Comparison of ENCODE assay signal across 23 mouse cellular contexts in genomic region chr11:76896360-76896759, GRCm38 (mm10). TPM values are rescaled to one million over a fixed set of nuclear protein-coding genes. Genes with fewer than 3 reads are reported as not detected.
DNase-seq lines count a peak whose midpoint lies in the region; ATAC-seq and TF ChIP-seq lines count a peak whose summit lies in the region.
"Had no signal": no experiment of that assay in that cellular context is flagged by ENCODE, and none has a peak within 500 bp of the region (broad histone marks: within the 10 kb centered on the region; RNA-seq: fewer than 3 reads in every experiment).

No protein-coding gene starts in this region.

- H3K4me1 ChIP-seq in kidney, embryonic 14.5 days (ENCODE audit: control insufficient read depth, insufficient read depth, low read length), result peaks cover 37% of the 10 kb centered on the region
- peaks cover 27% of the 10 kb centered on the region for H3K4me1 ChIP-seq in stomach, embryonic 14.5 days (ENCODE audit: control insufficient read depth, insufficient read depth, low read length)
- peaks cover 9% of the 10 kb centered on the region; the same call in 1 of the 2 replicates for H3K4me1 ChIP-seq in stomach, postnatal 0 days (replicated peaks; ENCODE audit: control insufficient read depth, insufficient read depth)
- H3K4me1 ChIP-seq in midbrain, embryonic 10.5 days, result peaks cover 17% of the 10 kb centered on the region
- H3K4me1 ChIP-seq: hindbrain, embryonic 12.5 days had no signal

- 38% methylated on average over 6 of the region's 6 CpGs for WGBS in kidney, embryonic 14.5 days
- WGBS in stomach, embryonic 14.5 days, result 30% methylated on average over 6 of the region's 6 CpGs
- WGBS in stomach, postnatal 0 days, result 30% methylated on average over 6 of the region's 6 CpGs
- WGBS in midbrain, embryonic 10.5 days, result 79% methylated on average over 6 of the region's 6 CpGs

- no peaks in the 10 kb centered on the region for H3K36me3 ChIP-seq in kidney, embryonic 14.5 days (ENCODE audit: control insufficient read depth, insufficient read depth, low read length)
- no peaks in the 10 kb centered on the region for H3K36me3 ChIP-seq in stomach, embryonic 14.5 days (ENCODE audit: control insufficient read depth, insufficient read depth, low read length)
- no peaks in the 10 kb centered on the region for H3K36me3 ChIP-seq in stomach, postnatal 0 days (ENCODE audit: control insufficient read depth, insufficient read depth, low read length)
- H3K36me3 ChIP-seq in midbrain, embryonic 10.5 days, result no peaks in the 10 kb centered on the region
- H3K36me3 ChIP-seq: embryonic facial prominence, embryonic 10.5 days; heart, embryonic 10.5 days; hindbrain, embryonic 12.5 days; liver, embryonic 13.5 days; stomach, embryonic 15.5 days had no signal

- no peaks in the 10 kb centered on the region for H3K9me3 ChIP-seq in kidney, embryonic 14.5 days (ENCODE audit: control insufficient read depth, low read length)
- H3K9me3 ChIP-seq in stomach, embryonic 14.5 days (ENCODE audit: control insufficient read depth, low read depth, low read length), result no peaks in the 10 kb centered on the region
- H3K9me3 ChIP-seq in stomach, postnatal 0 days (ENCODE audit: control insufficient read depth, low read length), result no peaks in the 10 kb centered on the region
- no peaks in the 10 kb centered on the region for H3K9me3 ChIP-seq in midbrain, embryonic 10.5 days (replicated peaks)
- H3K9me3 ChIP-seq: embryonic facial prominence, embryonic 10.5 days; heart, embryonic 10.5 days; hindbrain, embryonic 12.5 days; liver, embryonic 13.5 days; stomach, embryonic 15.5 days had no signal

- TF ChIP-seq EP300 in stomach, postnatal 0 days (optimal IDR thresholded peaks at IDR 0.05), result no peak

- no peak for DNase-seq in kidney, postnatal 36 days
- DNase-seq in stomach, postnatal 0 days (ENCODE audit: low spot score), result no peak
- DNase-seq in lung, postnatal 14 days, result peak; percentile 35
- DNase-seq in midbrain, embryonic 10.5 days (ENCODE audit: low spot score), result no peak
- DNase-seq: adrenal gland, adult 2 months; cerebellum, adult 2 months; cerebellum, postnatal 36 days; gastrocnemius, postnatal 36 days; heart, postnatal 14 days; liver, embryonic 13.5 days; midbrain, embryonic 14.5 days had no signal

- no peak overlapping the region for H3K9ac ChIP-seq in kidney, embryonic 14.5 days (ENCODE audit: low read depth, low read length)
- H3K9ac ChIP-seq in stomach, embryonic 14.5 days (replicated peaks; ENCODE audit: low read depth, low read length), result no peak overlapping the region
- no peak overlapping the region for H3K9ac ChIP-seq in stomach, postnatal 0 days (ENCODE audit: low read length)
- H3K9ac ChIP-seq: hindbrain, embryonic 12.5 days; liver, embryonic 13.5 days; stomach, embryonic 15.5 days had no signal

- H3K4me3 ChIP-seq in kidney, embryonic 14.5 days (ENCODE audit: low read length), result no peak overlapping the region
- no peak overlapping the region for H3K4me3 ChIP-seq in stomach, embryonic 14.5 days (ENCODE audit: low read depth, low read length)
- H3K4me3 ChIP-seq in stomach, postnatal 0 days (ENCODE audit: low read depth, low read length), result no peak overlapping the region
- H3K4me3 ChIP-seq in midbrain, embryonic 10.5 days, result no peak overlapping the region
- H3K4me3 ChIP-seq: embryonic facial prominence, embryonic 10.5 days; heart, embryonic 10.5 days; hindbrain, embryonic 12.5 days; liver, embryonic 13.5 days; stomach, embryonic 15.5 days had no signal

- ATAC-seq in kidney, embryonic 14.5 days (ENCODE audit: low FRiP score, low TSS enrichment), result no peak
- ATAC-seq in stomach, embryonic 14.5 days (ENCODE audit: insufficient number of reproducible peaks, insufficient read depth, low FRiP score, low read depth), result no peak
- ATAC-seq in stomach, postnatal 0 days (ENCODE audit: low FRiP score, low TSS enrichment), result no peak
- ATAC-seq in CD4-positive, CD25-positive, alpha-beta regulatory T cell, adult 4 months, result no peak
- ATAC-seq: forebrain, embryonic 14.5 days had no signal

- no peak overlapping the region for H3K4me2 ChIP-seq in kidney, embryonic 14.5 days (replicated peaks; ENCODE audit: low read depth, low read length)
- no peak overlapping the region for H3K4me2 ChIP-seq in stomach, embryonic 14.5 days (replicated peaks; ENCODE audit: low read depth, low read length)
- H3K4me2 ChIP-seq in stomach, postnatal 0 days (replicated peaks; ENCODE audit: low read depth), result no peak overlapping the region
- H3K4me2 ChIP-seq: hindbrain, embryonic 12.5 days; liver, embryonic 13.5 days; stomach, embryonic 15.5 days had no signal

- H3K27me3 ChIP-seq in kidney, embryonic 14.5 days (ENCODE audit: control insufficient read depth, insufficient read depth, low read length), result no peaks in the 10 kb centered on the region
- H3K27me3 ChIP-seq in stomach, embryonic 14.5 days (ENCODE audit: control insufficient read depth, insufficient read depth, low read length), result no peaks in the 10 kb centered on the region
- no peaks in the 10 kb centered on the region for H3K27me3 ChIP-seq in stomach, postnatal 0 days (ENCODE audit: control insufficient read depth, insufficient read depth, low read length)
- H3K27me3 ChIP-seq in midbrain, embryonic 10.5 days (ENCODE audit: low read depth, poor library complexity, severe bottlenecking), result no peaks in the 10 kb centered on the region
- H3K27me3 ChIP-seq: hindbrain, embryonic 12.5 days; liver, embryonic 13.5 days; stomach, embryonic 15.5 days had no signal

- TF ChIP-seq CTCF in stomach, postnatal 0 days (IDR thresholded peaks at IDR 0.05; ENCODE audit: low read depth), result no peak

- H3K27ac ChIP-seq in kidney, embryonic 14.5 days (ENCODE audit: low read depth, low read length), result peak overlapping the region; percentile 44; the same call in 1 of the 2 replicates
- peak overlapping the region; percentile 2; the same call in 1 of the 2 replicates for H3K27ac ChIP-seq in stomach, embryonic 14.5 days (ENCODE audit: low read length)
- H3K27ac ChIP-seq in stomach, postnatal 0 days (replicated peaks), result no peak overlapping the region
- H3K27ac ChIP-seq in midbrain, embryonic 10.5 days (replicated peaks), result no peak overlapping the region
- H3K27ac ChIP-seq: embryonic facial prominence, embryonic 10.5 days; heart, embryonic 10.5 days; hindbrain, embryonic 12.5 days; liver, embryonic 13.5 days; stomach, embryonic 15.5 days had no signal

RNA-seq across cellular contexts. Expression of gene Tmigd1, which starts 5.6 kb away (rescaled TPM):
- polyA plus RNA-seq in kidney, embryonic 14.5 days (2014; fragmentation: Nextera tagmentation; extraction: Ambion mirVana), result 0.74 and 0.89 TPM in 2 replicates
- polyA plus RNA-seq in stomach, embryonic 14.5 days (2014; fragmentation: Nextera tagmentation; extraction: Ambion mirVana), result not detected in 2 replicates
- polyA plus RNA-seq in stomach, postnatal 0 days (2015; fragmentation: Nextera tagmentation; extraction: Ambion mirVana), result 1.7 and 1.9 TPM in 2 replicates
- polyA plus RNA-seq in CD4-positive, CD25-positive, alpha-beta regulatory T cell, adult 4 months (2017; shearing (Covaris generic)), result under 1 TPM in 1 of 2 experiments, not detected in 1; 0.65 TPM
- 0.09 TPM in 1 of 2 replicates, not detected in the other for polyA plus RNA-seq in midbrain, embryonic 10.5 days (2016; fragmentation: Nextera tagmentation; extraction: Ambion mirVana)
- polyA plus RNA-seq: adrenal gland, adult 2 months; C2C12; cerebellum, adult 2 months; embryonic facial prominence, embryonic 10.5 days; forebrain, embryonic 14.5 days; limb, embryonic 11.5 days; liver, embryonic 13.5 days; neural tube, embryonic 14.5 days; spleen, adult 2 months had no signal

RNA-seq across cellular contexts. Expression of gene Blmh, which starts 28.2 kb away (rescaled TPM):
- 136 and 160 TPM in 2 replicates for polyA plus RNA-seq in kidney, embryonic 14.5 days (2014; fragmentation: Nextera tagmentation; extraction: Ambion mirVana)
- polyA plus RNA-seq in stomach, embryonic 14.5 days (2014; fragmentation: Nextera tagmentation; extraction: Ambion mirVana), result 127 TPM in 2 replicates
- polyA plus RNA-seq in stomach, postnatal 0 days (2015; fragmentation: Nextera tagmentation; extraction: Ambion mirVana), result 118 TPM in 2 replicates
- polyA plus RNA-seq in CD4-positive, CD25-positive, alpha-beta regulatory T cell, adult 4 months (2017; shearing (Covaris generic)), result 100 to 1,000 TPM in 1 of 2 experiments, 10 to 100 TPM in 1; 81.9 to 102 TPM
- polyA plus RNA-seq in midbrain, embryonic 10.5 days (2016; fragmentation: Nextera tagmentation; extraction: Ambion mirVana), result 205 and 212 TPM in 2 replicates

RNA-seq across cellular contexts. Expression of gene Cpd, which starts 49.5 kb away (rescaled TPM):
- 22.1 and 35.0 TPM in 2 replicates for polyA plus RNA-seq in kidney, embryonic 14.5 days (2014; fragmentation: Nextera tagmentation; extraction: Ambion mirVana)
- polyA plus RNA-seq in stomach, embryonic 14.5 days (2014; fragmentation: Nextera tagmentation; extraction: Ambion mirVana), result 21.1 and 24.3 TPM in 2 replicates
- polyA plus RNA-seq in stomach, postnatal 0 days (2015; fragmentation: Nextera tagmentation; extraction: Ambion mirVana), result 15.9 and 16.1 TPM in 2 replicates
- 1 to 10 TPM; 3.5 to 4.0 TPM for polyA plus RNA-seq in CD4-positive, CD25-positive, alpha-beta regulatory T cell, adult 4 months (2017; shearing (Covaris generic))
- 7.6 and 9.2 TPM in 2 replicates for polyA plus RNA-seq in midbrain, embryonic 10.5 days (2016; fragmentation: Nextera tagmentation; extraction: Ambion mirVana)

Comparison
In these comparisons a context has a peak if more than half of its experiments do, and no peak if none do; other contexts are left out.
1. H3K27ac ChIP-seq: peak in kidney, embryonic 14.5 days (single experiment) and stomach, embryonic 14.5 days (single experiment); none in stomach, postnatal 0 days (single experiment) and midbrain, embryonic 10.5 days (single experiment).